Mouse (Mus musculus): ENCODE measurements around the gene Vmn1r74. TPM values are rescaled to one million over a fixed set of nuclear protein-coding genes. Genes with fewer than 3 reads are reported as not detected.
"Not testable (repeated sequence)": the region's sequence is repeated elsewhere in the genome, so short reads cannot be mapped to it uniquely, and the experiment has no call there.

Vmn1r74 gene
- polyA plus RNA-seq (2015; fragmentation: Nextera tagmentation; extraction: Ambion mirVana), result not detected in 2 replicates

DNA sequence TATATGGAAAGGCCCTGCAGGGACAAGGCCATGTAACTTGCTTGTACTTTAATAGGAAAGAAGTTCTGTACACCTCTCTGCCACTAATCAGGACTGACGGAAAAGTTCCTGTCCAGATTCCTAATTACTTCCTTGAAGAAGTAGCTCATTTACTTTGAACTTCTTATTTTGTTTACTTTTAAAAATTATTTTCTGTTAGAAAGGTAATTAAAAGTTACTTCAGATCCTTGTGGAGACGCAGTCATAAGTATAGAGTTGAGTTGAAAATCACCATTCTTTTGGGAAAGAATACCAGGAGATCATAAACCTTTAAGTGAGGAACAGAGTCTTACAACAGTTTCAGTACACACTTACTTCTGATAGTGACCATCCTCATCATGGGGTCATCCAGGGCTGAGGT is at the start of gene Vmn1r74:
TSS of gene Vmn1r74 (plus strand) at position 301 of the 400 bp plus-strand sequence.
- ATAC-seq, result no peak
- no peak within 1 kb of the TSS for H3K4me2 ChIP-seq (replicated peaks; ENCODE audit: low read depth)
- WGBS, result 75% methylated on average over 2 of the region's 2 CpGs

GRCm38 (mm10) chr7:11813751-11814150 is 20.0 kb upstream of the Vmn1r74 start:
- Histone ChIP-seq H3K36me3 (ENCODE audit: control insufficient read depth, insufficient read depth) (no peaks in the 10 kb centered on the region), H3K4me2 (replicated peaks; ENCODE audit: low read depth) (no peak overlapping the region), H3K27me3 (replicated peaks; ENCODE audit: control insufficient read depth, insufficient read depth, low read length) (no peaks in the 10 kb centered on the region), H3K9me3 (ENCODE audit: control insufficient read depth) (peaks cover 12% of the 10 kb centered on the region; the same call in 1 of the 2 replicates), H3K27ac (ENCODE audit: low read depth, low read length) (no peak overlapping the region), H3K4me3 (ENCODE audit: low read depth, low read length) (no peak overlapping the region), H3K4me1 (replicated peaks; ENCODE audit: control insufficient read depth, insufficient read depth, low read length) (no peaks in the 10 kb centered on the region), H3K9ac (ENCODE audit: low read depth, low read length) (no peak overlapping the region)
- no peak for TF ChIP-seq CTCF (IDR thresholded peaks at IDR 0.05; ENCODE audit: low read depth)
- ATAC-seq, result no peak

More for the DNA sequence above, at the start of gene Vmn1r74:
- Histone ChIP-seq H3K27me3 (replicated peaks; ENCODE audit: control insufficient read depth, insufficient read depth, low read length) (no peaks in the 10 kb centered on the region), H3K27ac (ENCODE audit: low read depth, low read length) (no peak within 1 kb of the TSS), H3K9me3 (ENCODE audit: control insufficient read depth) (0 out of 2 replicates have a peak, but pooled peaks cover 4% of the 10 kb centered on the region), H3K4me3 (ENCODE audit: low read depth, low read length) (no peak within 1 kb of the TSS), H3K9ac (ENCODE audit: low read depth, low read length) (no peak within 1 kb of the TSS), H3K36me3 (ENCODE audit: control insufficient read depth, insufficient read depth) (no peaks in the 10 kb centered on the region), H3K4me1 (replicated peaks; ENCODE audit: control insufficient read depth, insufficient read depth, low read length) (no peaks in the 10 kb centered on the region)
- TF ChIP-seq CTCF (IDR thresholded peaks at IDR 0.05; ENCODE audit: low read depth), result no peak

DNA sequence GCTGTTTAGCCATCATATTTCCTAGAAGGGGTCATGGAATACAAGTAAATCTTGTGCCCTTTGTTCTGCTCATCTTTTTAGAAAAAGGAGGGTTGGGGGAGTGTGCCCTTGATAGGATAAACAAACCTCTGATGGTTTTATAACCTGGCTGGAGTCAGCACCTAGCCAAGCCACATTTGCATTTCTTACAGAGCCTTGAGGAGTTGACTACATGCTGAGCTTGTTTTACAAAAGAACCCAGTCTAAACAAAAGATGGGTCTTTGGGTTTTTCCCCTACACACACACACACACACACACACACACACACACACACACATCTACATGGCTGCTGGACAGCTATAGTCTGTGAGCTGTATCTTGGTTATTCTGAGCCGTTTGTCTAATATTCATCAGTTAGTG is 11.6 kb upstream of the Vmn1r74 start:
- WGBS, result 82% methylated on average over 1 of the region's 1 CpGs
- H3K27ac ChIP-seq (ENCODE audit: low read depth, low read length), result no peak overlapping the region
- 0 out of 2 replicates have a peak, but pooled peaks cover 9% of the 10 kb centered on the region for H3K9me3 ChIP-seq (ENCODE audit: control insufficient read depth)
- H3K4me2 ChIP-seq (replicated peaks; ENCODE audit: low read depth), result no peak overlapping the region
- H3K36me3 ChIP-seq (ENCODE audit: control insufficient read depth, insufficient read depth), result no peaks in the 10 kb centered on the region
- no peak for TF ChIP-seq CTCF (IDR thresholded peaks at IDR 0.05; ENCODE audit: low read depth)
- no peak for ATAC-seq
- H3K4me3 ChIP-seq (ENCODE audit: low read depth, low read length), result no peak overlapping the region
- H3K4me1 ChIP-seq (replicated peaks; ENCODE audit: control insufficient read depth, insufficient read depth, low read length), result no peaks in the 10 kb centered on the region
- no peaks in the 10 kb centered on the region for H3K27me3 ChIP-seq (replicated peaks; ENCODE audit: control insufficient read depth, insufficient read depth, low read length)
- no peak overlapping the region for H3K9ac ChIP-seq (ENCODE audit: low read depth, low read length)

GRCm38 (mm10) chr7:11823246-11823645 is 10.5 kb upstream of the Vmn1r74 start:
- not testable (repeated sequence) for H3K4me3 ChIP-seq (ENCODE audit: low read depth, low read length); H3K9ac ChIP-seq (ENCODE audit: low read depth, low read length); H3K36me3 ChIP-seq (ENCODE audit: control insufficient read depth, insufficient read depth); H3K27ac ChIP-seq (ENCODE audit: low read depth, low read length); H3K9me3 ChIP-seq (ENCODE audit: control insufficient read depth); H3K4me2 ChIP-seq (replicated peaks; ENCODE audit: low read depth); H3K4me1 ChIP-seq (replicated peaks; ENCODE audit: control insufficient read depth, insufficient read depth, low read length); ATAC-seq; H3K27me3 ChIP-seq (replicated peaks; ENCODE audit: control insufficient read depth, insufficient read depth, low read length)
- WGBS, result 84% methylated on average over 9 of the region's 9 CpGs

GRCm38 (mm10) chr7:11874330-11874729 is 40.5 kb downstream of the Vmn1r74 start, which contains the start of gene Vmn1r75:
Gene Vmn1r75 (plus strand): TSS chr7:11874630.
- H3K4me1 ChIP-seq (replicated peaks; ENCODE audit: control insufficient read depth, insufficient read depth, low read length), result no peaks in the 10 kb centered on the region
- no peak within 1 kb of the TSS for H3K4me3 ChIP-seq (ENCODE audit: low read depth, low read length)
- H3K4me2 ChIP-seq (replicated peaks; ENCODE audit: low read depth), result no peak within 1 kb of the TSS
- no peak for TF ChIP-seq CTCF (IDR thresholded peaks at IDR 0.05; ENCODE audit: low read depth)
- no peak within 1 kb of the TSS for H3K27ac ChIP-seq (ENCODE audit: low read depth, low read length)
- no peaks in the 10 kb centered on the region for H3K27me3 ChIP-seq (replicated peaks; ENCODE audit: control insufficient read depth, insufficient read depth, low read length)
- no peaks in the 10 kb centered on the region for H3K36me3 ChIP-seq (ENCODE audit: control insufficient read depth, insufficient read depth)
- no peak for ATAC-seq
- no peak within 1 kb of the TSS for H3K9ac ChIP-seq (ENCODE audit: low read depth, low read length)
- no peaks in the 10 kb centered on the region for H3K9me3 ChIP-seq (ENCODE audit: control insufficient read depth)

Other genes starting within 250 kb of the Vmn1r74 start
- not detected in 2 replicates for gene Zscan4-ps3, start 224.7 kb upstream of the Vmn1r74 start, polyA plus RNA-seq (2015; fragmentation: Nextera tagmentation; extraction: Ambion mirVana)
- gene Vmn1r72, start 153.8 kb upstream of the Vmn1r74 start, polyA plus RNA-seq (2015; fragmentation: Nextera tagmentation; extraction: Ambion mirVana), result not detected in 2 replicates
- gene Vmn1r73, start 103.7 kb upstream of the Vmn1r74 start, polyA plus RNA-seq (2015; fragmentation: Nextera tagmentation; extraction: Ambion mirVana), result not detected in 2 replicates
- gene Vmn1r75, start 40.6 kb downstream of the Vmn1r74 start, polyA plus RNA-seq (2015; fragmentation: Nextera tagmentation; extraction: Ambion mirVana), result not detected in 2 replicates
- gene Vmn1r76, start 104.2 kb downstream of the Vmn1r74 start, polyA plus RNA-seq (2015; fragmentation: Nextera tagmentation; extraction: Ambion mirVana), result not detected in 2 replicates
- not detected in 2 replicates for gene Vmn1r77, start 202.8 kb downstream of the Vmn1r74 start, polyA plus RNA-seq (2015; fragmentation: Nextera tagmentation; extraction: Ambion mirVana)

Measured in intestine, postnatal 0 days (tissue).